Mouse (Mus musculus) forebrain, embryonic 15.5 days (tissue): Measurements from ENCODE around the gene Sinhcaf. TPM values are rescaled to one million over a fixed set of nuclear protein-coding genes. Genes with fewer than 3 reads are reported as not detected.
"Not testable (repeated sequence)": the region's sequence is repeated elsewhere in the genome, so short reads cannot be mapped to it uniquely, and the experiment has no call there.

ENCODE experiments used
- ATAC-seq: fragments of 200-750 bp; cut with Nextera tagmentation; replicated peaks from 2 replicates; pipeline ENCODE4 v1.8.0; 2017; ENCODE audit warnings: mild to moderate bottlenecking, moderate TSS enrichment, moderate library complexity
- H3K27ac ChIP-seq: fragments of 300-500 bp; sonication (generic); replicated peaks from 2 replicates; pipeline ENCODE4 v1.5.1; 2015; ENCODE audit warnings: mild to moderate bottlenecking, inconsistent platforms
- H3K27me3 ChIP-seq: fragments of 300-500 bp; sonication (generic); 2 replicates; pipeline ENCODE4 v1.6.1; 2015; ENCODE audit warnings: inconsistent platforms
- H3K36me3 ChIP-seq: fragments of 300-500 bp; sonication (generic); 2 replicates; pipeline ENCODE4 v1.6.1; 2015; ENCODE audit warnings: mild to moderate bottlenecking, inconsistent platforms
- H3K4me1 ChIP-seq: fragments of 300-500 bp; sonication (generic); 2 replicates; pipeline ENCODE4 v1.6.1; 2015; ENCODE audit warnings: inconsistent platforms
- H3K4me2 ChIP-seq: fragments of 300-500 bp; sonication (generic); replicated peaks from 2 replicates; pipeline ENCODE4 v1.6.1; 2015; ENCODE audit warnings: mild to moderate bottlenecking, inconsistent platforms
- H3K4me3 ChIP-seq: fragments of 300-500 bp; sonication (generic); 2 replicates; pipeline ENCODE4 v1.5.1; 2015; ENCODE audit warnings: mild to moderate bottlenecking, inconsistent platforms
- H3K9ac ChIP-seq: fragments of 300-500 bp; sonication (generic); replicated peaks from 2 replicates; pipeline ENCODE4 v1.6.1; 2015; ENCODE audit warnings: mild to moderate bottlenecking, inconsistent platforms
- H3K9me3 ChIP-seq: fragments of 300-500 bp; sonication (generic); 2 replicates; pipeline ENCODE4 v1.6.1; 2016; ENCODE audit warnings: inconsistent platforms
- WGBS: fragments of 180-500 bp; shearing (Covaris S2); methylation state at CpG from one replicate; pipeline ENCODE4 v1.1.7; 2015; ENCODE audit warnings: mixed read lengths; 5-methylcytosine and 5-hydroxymethylcytosine counted together
- polyA plus RNA-seq: library from polyadenylated mRNA; unstranded; fragments of >200 nt; fragmentation: Nextera tagmentation; extraction: Ambion mirVana; gene quantifications from 2 replicates; pipeline ENCODE4 v1.2.1, GENCODE M21; 2015

Sinhcaf gene
- polyA plus RNA-seq, result 122 and 125 TPM in 2 replicates

GRCm38 (mm10) chr6:148946409-148946742 is at the start of gene Sinhcaf:
Sinhcaf (minus strand) TSS chr6:148946467.
- peak within 1 kb of the TSS; percentile 88 for H3K27ac ChIP-seq
- peak; percentile 89 for ATAC-seq
- H3K9me3 ChIP-seq, result no peaks in the 10 kb centered on the region
- H3K4me3 ChIP-seq, result peak within 1 kb of the TSS; percentile 99
- no peaks in the 10 kb centered on the region for H3K27me3 ChIP-seq
- under 1% methylated on average over 44 of the region's 47 CpGs for WGBS
- H3K4me1 ChIP-seq, result peaks cover 33% of the 10 kb centered on the region
- peak within 1 kb of the TSS; percentile 79 for H3K4me2 ChIP-seq
- H3K36me3 ChIP-seq, result no peaks in the 10 kb centered on the region
- peak within 1 kb of the TSS; percentile 92 for H3K9ac ChIP-seq

GRCm38 (mm10) chr6:148994327-148994999 is 48.2 kb upstream of the Sinhcaf start:
- Histone ChIP-seq H3K9me3 (no peaks in the 10 kb centered on the region), H3K4me2 (no peak overlapping the region), H3K4me1 (no peaks in the 10 kb centered on the region), H3K27me3 (no peaks in the 10 kb centered on the region), H3K36me3 (peaks cover 42% of the 10 kb centered on the region), H3K4me3 (no peak overlapping the region), H3K9ac (no peak overlapping the region), H3K27ac (no peak overlapping the region)
- 0 out of 2 replicates have a peak, but pooled peaks have one; percentile 55 for ATAC-seq
- 65% methylated on average over 5 of the region's 5 CpGs for WGBS

- no peak overlapping the region for H3K27ac ChIP-seq
- no peak overlapping the region for H3K4me2 ChIP-seq
- no peak overlapping the region for H3K4me3 ChIP-seq
- peak; percentile 64; the same call in 1 of the 2 replicates for ATAC-seq
- peaks cover 37% of the 10 kb centered on the region for H3K36me3 ChIP-seq
- H3K4me1 ChIP-seq, result no peaks in the 10 kb centered on the region
- no peak overlapping the region for H3K9ac ChIP-seq
- H3K9me3 ChIP-seq, result no peaks in the 10 kb centered on the region
- no peaks in the 10 kb centered on the region for H3K27me3 ChIP-seq
- 10% methylated on average over 9 of the region's 9 CpGs for WGBS
These were observed 47.1 kb upstream of the Sinhcaf start for GRCm38 (mm10) chr6:148993117-148994077.

GRCm38 (mm10) chr6:148992373-148993116 is 46.3 kb upstream of the Sinhcaf start:
- H3K36me3 ChIP-seq, result peaks cover 29% of the 10 kb centered on the region
- no peak overlapping the region for H3K27ac ChIP-seq
- H3K9ac ChIP-seq, result no peak overlapping the region
- H3K27me3 ChIP-seq, result no peaks in the 10 kb centered on the region
- H3K4me3 ChIP-seq, result no peak overlapping the region
- no peak for ATAC-seq
- H3K4me2 ChIP-seq, result no peak overlapping the region
- H3K9me3 ChIP-seq, result no peaks in the 10 kb centered on the region
- 24% methylated on average over 4 of the region's 4 CpGs for WGBS
- H3K4me1 ChIP-seq, result no peaks in the 10 kb centered on the region

- no peak for ATAC-seq
- Histone ChIP-seq H3K4me3 (no peak overlapping the region), H3K27ac (no peak overlapping the region), H3K36me3 (peaks cover 21% of the 10 kb centered on the region), H3K9ac (no peak overlapping the region), H3K4me2 (no peak overlapping the region), H3K9me3 (no peaks in the 10 kb centered on the region), H3K4me1 (no peaks in the 10 kb centered on the region), H3K27me3 (no peaks in the 10 kb centered on the region)
- 33% methylated on average over 6 of the region's 6 CpGs for WGBS
These were observed 45.5 kb upstream of the Sinhcaf start for GRCm38 (mm10) chr6:148991660-148992372.

- not testable (repeated sequence) for H3K9me3 ChIP-seq, H3K4me2 ChIP-seq, ATAC-seq, H3K27ac ChIP-seq, H3K27me3 ChIP-seq, H3K9ac ChIP-seq, H3K4me3 ChIP-seq, H3K4me1 ChIP-seq
- H3K36me3 ChIP-seq, result 0 out of 2 replicates have a peak, but pooled peaks cover 11% of the 10 kb centered on the region
- 89% methylated on average over 1 of the region's 3 CpGs for WGBS
These were observed 43.7 kb upstream of the Sinhcaf start for GRCm38 (mm10) chr6:148989792-148990491.

GRCm38 (mm10) chr6:148986003-148986402 is 39.7 kb upstream of the Sinhcaf start:
- WGBS, result 89% methylated on average over 4 of the region's 4 CpGs
- Histone ChIP-seq H3K4me3 (no peak overlapping the region), H3K27ac (no peak overlapping the region), H3K36me3 (no peaks in the 10 kb centered on the region), H3K4me1 (no peaks in the 10 kb centered on the region), H3K9me3 (no peaks in the 10 kb centered on the region), H3K4me2 (no peak overlapping the region), H3K9ac (no peak overlapping the region), H3K27me3 (no peaks in the 10 kb centered on the region)
- ATAC-seq, result no peak

GRCm38 (mm10) chr6:148980495-148980894 is 34.2 kb upstream of the Sinhcaf start:
- ATAC-seq, result no peak
- no peaks in the 10 kb centered on the region for H3K36me3 ChIP-seq
- H3K4me3 ChIP-seq, result no peak overlapping the region
- 68% methylated on average over 3 of the region's 3 CpGs for WGBS
- no peaks in the 10 kb centered on the region for H3K9me3 ChIP-seq
- no peaks in the 10 kb centered on the region for H3K4me1 ChIP-seq
- H3K27me3 ChIP-seq, result no peaks in the 10 kb centered on the region
- no peak overlapping the region for H3K9ac ChIP-seq
- no peak overlapping the region for H3K4me2 ChIP-seq
- no peak overlapping the region for H3K27ac ChIP-seq

- H3K4me3 ChIP-seq, result no peak overlapping the region
- WGBS, result 84% methylated on average over 3 of the region's 3 CpGs
- H3K4me1 ChIP-seq, result no peaks in the 10 kb centered on the region
- H3K4me2 ChIP-seq, result no peak overlapping the region
- no peak overlapping the region for H3K9ac ChIP-seq
- ATAC-seq, result no peak
- no peaks in the 10 kb centered on the region for H3K9me3 ChIP-seq
- H3K27me3 ChIP-seq, result no peaks in the 10 kb centered on the region
- no peaks in the 10 kb centered on the region for H3K36me3 ChIP-seq
- H3K27ac ChIP-seq, result no peak overlapping the region
These were observed 28.8 kb upstream of the Sinhcaf start for GRCm38 (mm10) chr6:148975096-148975495.

GRCm38 (mm10) chr6:148972891-148973290 is 26.6 kb upstream of the Sinhcaf start:
- H3K4me2 ChIP-seq, result no peak overlapping the region
- no peak overlapping the region for H3K9ac ChIP-seq
- no peak overlapping the region for H3K4me3 ChIP-seq
- H3K27me3 ChIP-seq, result no peaks in the 10 kb centered on the region
- no peak for ATAC-seq
- H3K9me3 ChIP-seq, result no peaks in the 10 kb centered on the region
- H3K4me1 ChIP-seq, result no peaks in the 10 kb centered on the region
- no peaks in the 10 kb centered on the region for H3K36me3 ChIP-seq
- no peak overlapping the region for H3K27ac ChIP-seq
- 86% methylated on average over 2 of the region's 2 CpGs for WGBS
